Mouse (Mus musculus) kidney, postnatal 36 days (tissue): Measurements from ENCODE around the gene Tmem102.

Experiments
- DNase-seq, 2 experiments: peaks; one replicate each; pipeline ENCODE4 v3.0.0; 2021 to 2022; ENCODE audit warnings: mixed read lengths in 2 of 2

The Tmem102 gene

DNA sequence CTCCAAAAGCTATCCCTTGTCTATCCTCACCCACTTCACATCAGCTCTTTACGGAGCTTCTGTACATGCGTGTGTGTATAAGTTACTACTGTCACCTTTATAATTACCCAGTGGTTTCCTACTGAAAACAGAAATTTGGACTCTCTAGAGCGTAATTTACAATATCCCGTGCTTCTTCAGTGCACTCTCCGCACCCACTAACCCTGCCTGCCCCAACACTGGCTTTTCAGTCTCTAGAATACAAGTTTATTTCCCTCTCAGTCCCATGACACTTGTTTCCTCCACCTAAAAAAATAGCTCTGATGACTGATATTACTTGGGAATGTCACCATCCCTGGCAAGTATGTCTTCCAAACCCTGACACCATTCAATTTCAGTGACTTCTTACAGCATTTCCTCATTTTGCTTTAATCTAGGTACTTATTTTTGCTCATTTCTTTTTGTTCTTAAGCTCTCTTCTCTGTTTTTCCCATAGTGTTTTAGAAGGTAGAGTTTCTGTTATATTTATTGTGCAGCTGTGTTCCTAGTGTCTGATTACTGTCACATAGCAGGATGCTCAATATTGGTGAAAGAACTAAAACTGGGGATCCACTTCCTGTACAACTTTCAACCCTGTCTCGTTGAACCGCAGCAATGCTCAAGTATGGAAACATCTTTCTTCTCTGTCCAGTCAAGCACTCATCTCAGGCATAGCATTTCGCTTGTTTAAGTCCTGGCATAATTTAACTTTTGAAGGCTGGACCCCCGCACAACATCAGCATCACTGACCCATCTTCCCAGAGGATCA lies 47.9 kb downstream of the Tmem102 start:
- DNase-seq: no peak

DNA sequence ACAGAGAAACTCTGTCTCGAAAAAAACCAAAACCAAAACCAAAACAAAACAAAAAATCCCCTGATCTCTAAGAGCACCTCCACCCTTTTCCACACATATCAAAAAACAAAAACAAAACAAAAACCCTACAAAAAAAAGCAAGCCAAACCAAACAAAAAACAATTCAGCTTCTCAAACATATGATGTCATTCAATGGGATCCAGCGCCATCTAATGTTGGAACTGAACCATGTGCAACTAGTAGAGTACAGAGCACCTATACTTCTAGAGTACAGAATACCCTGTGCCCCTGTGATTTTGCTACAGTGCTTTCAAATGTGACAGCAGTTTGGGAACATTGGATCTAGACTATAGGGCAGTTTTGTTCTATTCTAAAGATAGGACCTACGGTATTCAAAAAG lies 50.7 kb downstream of the Tmem102 start:
- DNase-seq: peak; percentile 55 to 60

DNA sequence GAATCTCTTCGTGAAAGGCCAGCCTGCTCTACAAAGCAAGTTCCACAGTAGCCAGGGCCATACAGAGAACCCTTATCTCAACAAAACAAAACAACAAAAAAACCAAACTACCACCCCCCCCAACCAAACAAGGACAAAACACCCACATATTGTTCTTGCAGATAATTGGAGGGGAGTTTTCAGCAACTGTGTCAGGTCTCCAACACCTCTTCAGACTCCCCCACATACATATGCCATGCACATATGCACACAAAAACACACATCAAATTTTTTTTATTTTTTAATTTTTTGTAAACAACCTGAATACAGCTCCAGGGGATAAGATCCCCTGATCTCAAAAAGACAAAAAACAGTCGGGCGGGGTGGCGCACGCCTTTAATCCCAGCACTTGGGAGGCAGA lies 51.2 kb downstream of the Tmem102 start:
- DNase-seq: no peak
